7 mouse cellular contexts compared by ENCODE assay signal in genomic region chr8:120668374-120668905, GRCm38 (mm10). TPM values are rescaled to one million over a fixed set of nuclear protein-coding genes. Genes with fewer than 3 reads are reported as not detected.
DNase-seq lines count a peak whose midpoint lies in the region; ATAC-seq lines count a peak whose summit lies in the region.

Gene Emc8 (minus strand): TSS chr8:120668573.

- no peak for ATAC-seq in embryonic facial prominence, embryonic 12.5 days (ENCODE audit: insufficient number of reproducible peaks, insufficient read depth, low FRiP score, low TSS enrichment)
- peak; percentile 40 for ATAC-seq in heart, embryonic 13.5 days (ENCODE audit: extremely low read depth, insufficient number of reproducible peaks, low FRiP score, low TSS enrichment)
- ATAC-seq in midbrain, embryonic 11.5 days (ENCODE audit: low FRiP score), result peak; percentile 18; the same call in 1 of the 2 replicates

- peak within 1 kb of the TSS; percentile 98 for H3K9ac ChIP-seq in embryonic facial prominence, embryonic 12.5 days
- H3K9ac ChIP-seq in heart, embryonic 13.5 days, result peak within 1 kb of the TSS; percentile 99
- H3K9ac ChIP-seq in midbrain, embryonic 11.5 days (ENCODE audit: low read length), result peak within 1 kb of the TSS; percentile 77

- 2% methylated on average over 51 of the region's 51 CpGs for WGBS in embryonic facial prominence, embryonic 12.5 days
- under 1% methylated on average over 51 of the region's 51 CpGs for WGBS in heart, embryonic 13.5 days
- WGBS in midbrain, embryonic 11.5 days, result under 1% methylated on average over 46 of the region's 51 CpGs

- DNase-seq in urinary bladder, postnatal 14 days (ENCODE audit: low spot score), result peak; percentile 24
- no peak for DNase-seq in urinary bladder, postnatal 10 days (ENCODE audit: low spot score)
- no peak for DNase-seq in layer of hippocampus, postnatal 36 days
- no peak for DNase-seq in midbrain, embryonic 11.5 days (ENCODE audit: low spot score, missing footprints)
- DNase-seq in frontal cortex, postnatal 10 days (ENCODE audit: low spot score in 2 of 2), result no peak

- H3K27ac ChIP-seq in embryonic facial prominence, embryonic 12.5 days, result peak within 1 kb of the TSS; percentile 87
- H3K27ac ChIP-seq in heart, embryonic 13.5 days (replicated peaks), result peak within 1 kb of the TSS; percentile 91
- peak within 1 kb of the TSS; percentile 27; the same call in 1 of the 2 replicates for H3K27ac ChIP-seq in midbrain, embryonic 11.5 days (ENCODE audit: low read depth, low read length)

- H3K4me3 ChIP-seq in embryonic facial prominence, embryonic 12.5 days, result peak within 1 kb of the TSS; percentile 99
- H3K4me3 ChIP-seq in heart, embryonic 13.5 days, result peak within 1 kb of the TSS; percentile 91
- peak within 1 kb of the TSS; percentile 92 for H3K4me3 ChIP-seq in midbrain, embryonic 11.5 days (ENCODE audit: low read depth, low read length)

- no peaks in the 10 kb centered on the region for H3K27me3 ChIP-seq in embryonic facial prominence, embryonic 12.5 days
- no peaks in the 10 kb centered on the region for H3K27me3 ChIP-seq in heart, embryonic 13.5 days (replicated peaks)
- H3K27me3 ChIP-seq in midbrain, embryonic 11.5 days (ENCODE audit: control insufficient read depth, insufficient read depth, low read length), result no peaks in the 10 kb centered on the region

- H3K36me3 ChIP-seq in embryonic facial prominence, embryonic 12.5 days, result peaks cover 44% of the 10 kb centered on the region
- peaks cover 46% of the 10 kb centered on the region for H3K36me3 ChIP-seq in heart, embryonic 13.5 days
- peaks cover 9% of the 10 kb centered on the region for H3K36me3 ChIP-seq in midbrain, embryonic 11.5 days (ENCODE audit: control insufficient read depth, insufficient read depth, low read length)

- peaks cover 22% of the 10 kb centered on the region for H3K4me1 ChIP-seq in embryonic facial prominence, embryonic 12.5 days
- peaks cover 69% of the 10 kb centered on the region for H3K4me1 ChIP-seq in heart, embryonic 13.5 days
- peaks cover 18% of the 10 kb centered on the region for H3K4me1 ChIP-seq in midbrain, embryonic 11.5 days (ENCODE audit: control insufficient read depth, insufficient read depth, low read length)

- H3K9me3 ChIP-seq in embryonic facial prominence, embryonic 12.5 days, result no peaks in the 10 kb centered on the region
- no peaks in the 10 kb centered on the region for H3K9me3 ChIP-seq in heart, embryonic 13.5 days
- no peaks in the 10 kb centered on the region for H3K9me3 ChIP-seq in midbrain, embryonic 11.5 days (ENCODE audit: control insufficient read depth, low read length)

- peak within 1 kb of the TSS; percentile 82 for H3K4me2 ChIP-seq in embryonic facial prominence, embryonic 12.5 days (replicated peaks)
- H3K4me2 ChIP-seq in heart, embryonic 13.5 days, result peak within 1 kb of the TSS; percentile 83
- H3K4me2 ChIP-seq in midbrain, embryonic 11.5 days, result peak within 1 kb of the TSS; percentile 89

RNA-seq across cellular contexts. Expression of gene Emc8, which starts in this region (rescaled TPM):
- 257 and 260 TPM in 2 replicates for polyA plus RNA-seq in embryonic facial prominence, embryonic 12.5 days (2016; fragmentation: Nextera tagmentation; extraction: Ambion mirVana)
- 164 and 174 TPM in 2 replicates for polyA plus RNA-seq in heart, embryonic 13.5 days (2015; fragmentation: Nextera tagmentation; extraction: Ambion mirVana)
- 10 to 100 TPM; 64.3 to 71.6 TPM for total RNA-seq in layer of hippocampus, postnatal 36 days (2021)
- 292 and 306 TPM in 2 replicates for polyA plus RNA-seq in midbrain, embryonic 11.5 days (2014; fragmentation: Nextera tagmentation; extraction: Ambion mirVana)

Comparison
In these comparisons a context has a peak if more than half of its experiments do, and no peak if none do; other contexts are left out.
1. H3K27ac ChIP-seq: peak in every context shown above with its lines; median percentile 91 in heart, embryonic 13.5 days; 87 in embryonic facial prominence, embryonic 12.5 days; 27 in midbrain, embryonic 11.5 days.